Comparison of ENCODE assay signal across 10 mouse cellular contexts in the genomic region with DNA sequence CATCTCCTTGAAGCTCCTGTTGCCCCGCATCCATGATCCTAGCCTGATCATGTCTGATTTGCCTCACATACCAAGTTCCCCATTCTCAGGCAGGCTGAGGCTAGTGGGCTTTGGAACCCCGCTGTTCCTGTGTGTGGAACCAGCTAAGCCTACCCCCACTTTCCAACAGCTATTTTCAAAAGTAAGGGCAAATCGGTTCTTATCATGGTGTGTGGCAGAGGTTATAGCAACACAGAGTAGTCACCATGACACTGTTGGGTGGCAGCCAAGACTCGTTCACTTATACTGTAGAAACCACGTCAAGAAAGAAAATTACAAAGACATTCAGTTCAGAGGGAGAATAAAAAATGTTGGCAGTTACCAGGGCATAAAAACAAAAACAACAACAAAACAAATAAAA.
DNase-seq lines count a peak whose midpoint lies in the region; ATAC-seq and TF ChIP-seq lines count a peak whose summit lies in the region.
"Had no signal": no experiment of that assay in that cellular context is flagged by ENCODE, and none has a peak within 500 bp of the region (broad histone marks: within the 10 kb centered on the region; RNA-seq: fewer than 3 reads in every experiment).

No protein-coding gene starts in this region.

- ATAC-seq in midbrain, embryonic 12.5 days (ENCODE audit: low FRiP score, low read depth) = no peak
- ATAC-seq in heart, embryonic 16.5 days (replicated peaks; ENCODE audit: extremely low read depth, insufficient read depth, low FRiP score) = no peak
- no peak for ATAC-seq in midbrain, postnatal 0 days (ENCODE audit: low FRiP score)
- ATAC-seq in erythroid progenitor cell, adult 5-6 weeks (replicated peaks; ENCODE audit: low FRiP score, poor library complexity, severe bottlenecking) = no peak
- ATAC-seq: activated CD4-positive, CD25-positive, alpha-beta regulatory T cell, adult 4 months had no signal

- 77% methylated on average over 5 of the region's 5 CpGs for WGBS in midbrain, embryonic 12.5 days
- WGBS in midbrain, embryonic 10.5 days = 84% methylated on average over 5 of the region's 5 CpGs
- WGBS in heart, embryonic 16.5 days = 29% methylated on average over 5 of the region's 5 CpGs
- WGBS in midbrain, postnatal 0 days = 50% methylated on average over 5 of the region's 5 CpGs

- no peak overlapping the region for H3K4me2 ChIP-seq in midbrain, embryonic 12.5 days (replicated peaks)
- H3K4me2 ChIP-seq in heart, embryonic 16.5 days (ENCODE audit: low read depth, low read length) = peak overlapping the region; percentile 15; the same call in 1 of the 2 replicates
- no peak overlapping the region for H3K4me2 ChIP-seq in midbrain, postnatal 0 days (ENCODE audit: low read depth, low read length, poor library complexity, severe bottlenecking)

- no peak for TF ChIP-seq CTCF in midbrain, postnatal 0 days (IDR thresholded peaks at IDR 0.05)

- no peak overlapping the region for H3K4me3 ChIP-seq in midbrain, embryonic 12.5 days
- no peak overlapping the region for H3K4me3 ChIP-seq in midbrain, embryonic 10.5 days
- H3K4me3 ChIP-seq in heart, embryonic 16.5 days (ENCODE audit: low read length) = no peak overlapping the region
- no peak overlapping the region for H3K4me3 ChIP-seq in midbrain, postnatal 0 days (ENCODE audit: low read depth, low read length)
- H3K4me3 ChIP-seq: megakaryocyte, embryonic 14.5 days had no signal

- no peak overlapping the region for H3K9ac ChIP-seq in midbrain, embryonic 12.5 days (replicated peaks)
- no peak overlapping the region for H3K9ac ChIP-seq in heart, embryonic 16.5 days (ENCODE audit: low read length)
- no peak overlapping the region for H3K9ac ChIP-seq in midbrain, postnatal 0 days (replicated peaks; ENCODE audit: low read length, poor library complexity, severe bottlenecking)

- 0 out of 2 replicates have a peak overlapping the region, but pooled peaks have one; percentile 10 for H3K27ac ChIP-seq in midbrain, embryonic 12.5 days (replicated peaks)
- no peak overlapping the region for H3K27ac ChIP-seq in midbrain, embryonic 10.5 days (replicated peaks)
- peak overlapping the region; percentile 65 for H3K27ac ChIP-seq in heart, embryonic 16.5 days (ENCODE audit: low read length)
- no peak overlapping the region; the same call in 1 of the 2 replicates for H3K27ac ChIP-seq in midbrain, postnatal 0 days (ENCODE audit: low read depth, low read length)

- 0 out of 2 replicates have a peak, but pooled peaks cover 6% of the 10 kb centered on the region for H3K36me3 ChIP-seq in midbrain, embryonic 12.5 days
- H3K36me3 ChIP-seq in midbrain, embryonic 10.5 days = no peaks in the 10 kb centered on the region
- peaks cover 11% of the 10 kb centered on the region for H3K36me3 ChIP-seq in heart, embryonic 16.5 days (ENCODE audit: control insufficient read depth, insufficient read depth)
- H3K36me3 ChIP-seq in midbrain, postnatal 0 days (ENCODE audit: insufficient read depth, low read length) = peaks cover 12% of the 10 kb centered on the region

- H3K9me3 ChIP-seq in midbrain, embryonic 12.5 days = no peaks in the 10 kb centered on the region
- H3K9me3 ChIP-seq in midbrain, embryonic 10.5 days (replicated peaks) = no peaks in the 10 kb centered on the region
- no peaks in the 10 kb centered on the region for H3K9me3 ChIP-seq in heart, embryonic 16.5 days (replicated peaks; ENCODE audit: control insufficient read depth, low read length)
- no peaks in the 10 kb centered on the region for H3K9me3 ChIP-seq in midbrain, postnatal 0 days (ENCODE audit: low read length)
- H3K9me3 ChIP-seq: megakaryocyte, embryonic 14.5 days had no signal

- H3K4me1 ChIP-seq in midbrain, embryonic 12.5 days = peaks cover 4% of the 10 kb centered on the region; the same call in 1 of the 2 replicates
- no peaks in the 10 kb centered on the region for H3K4me1 ChIP-seq in midbrain, embryonic 10.5 days
- H3K4me1 ChIP-seq in heart, embryonic 16.5 days (ENCODE audit: control insufficient read depth, insufficient read depth, low read length) = peaks cover 8% of the 10 kb centered on the region
- 0 out of 2 replicates have a peak, but pooled peaks cover 4% of the 10 kb centered on the region for H3K4me1 ChIP-seq in midbrain, postnatal 0 days (ENCODE audit: insufficient read depth, low read length)

- no peaks in the 10 kb centered on the region for H3K27me3 ChIP-seq in midbrain, embryonic 12.5 days
- H3K27me3 ChIP-seq in midbrain, embryonic 10.5 days (ENCODE audit: low read depth, poor library complexity, severe bottlenecking) = no peaks in the 10 kb centered on the region
- no peaks in the 10 kb centered on the region for H3K27me3 ChIP-seq in heart, embryonic 16.5 days (ENCODE audit: control insufficient read depth, insufficient read depth, low read length)
- H3K27me3 ChIP-seq in midbrain, postnatal 0 days (ENCODE audit: insufficient read depth, low read length) = no peaks in the 10 kb centered on the region
- H3K27me3 ChIP-seq: megakaryocyte, embryonic 14.5 days had no signal

- peak; percentile 8 to 25 for DNase-seq in cerebellum, postnatal 14 days
- DNase-seq in cerebellum, postnatal 36 days = no peak
- no peak for DNase-seq in midbrain, embryonic 10.5 days (ENCODE audit: low spot score)
- peak; percentile 59 for DNase-seq in midbrain, postnatal 0 days (ENCODE audit: low spot score)
- DNase-seq in right cerebral cortex, postnatal 36 days (ENCODE audit: low spot score in 2 of 2) = no peak

Comparison
In these comparisons a context has a peak if more than half of its experiments do, and no peak if none do; other contexts are left out.
1. DNase-seq: peak in cerebellum, postnatal 14 days (2 of 2) and midbrain, postnatal 0 days (single experiment); none in cerebellum, postnatal 36 days (0 of 2), midbrain, embryonic 10.5 days (single experiment) and right cerebral cortex, postnatal 36 days (0 of 2).
2. H3K27ac ChIP-seq: peak in midbrain, embryonic 12.5 days (single experiment) and heart, embryonic 16.5 days (single experiment); none in midbrain, embryonic 10.5 days (single experiment) and midbrain, postnatal 0 days (single experiment).